Mouse (Mus musculus) bone marrow, adult 2 months (tissue): Measurements from ENCODE around the gene Adgrg3.

Source experiments
- CTCF ChIP-seq: fragments of 200-500 bp; IDR thresholded peaks from 2 replicates; pipeline ENCODE4 v1.5.1; 2011; ENCODE audit warnings: low read length, control low read depth; ENCODE audit not compliant: control insufficient read depth, insufficient read depth
- POLR2A ChIP-seq: fragments of 200-500 bp; IDR thresholded peaks from 2 replicates; pipeline ENCODE4 v1.6.1; 2011; ENCODE audit warnings: low read depth, mild to moderate bottlenecking, control low read depth, low read length, borderline replicate concordance; ENCODE audit not compliant: control insufficient read depth

GRCm38 (mm10) chr8:95001165-95001564 lies 16.3 kb upstream of the Adgrg3 start:
- no peak for TF ChIP-seq POLR2A
- no peak for TF ChIP-seq CTCF
